Mouse (Mus musculus) ES-Bruce4 (cell line): ENCODE data around the gene Rxfp2.

Experiments
- CTCF ChIP-seq: IDR thresholded peaks from one replicate; pipeline ENCODE4 v1.8.1; 2011; ENCODE audit warnings: low read depth, low read length
- EP300 ChIP-seq: IDR thresholded peaks from 2 replicates; pipeline ENCODE4 v1.6.1; 2011; ENCODE audit warnings: low read depth, low read length; ENCODE audit not compliant: insufficient read depth

GRCm38 (mm10) chr5:150053956-150054355, 35.5 kb downstream of the Rxfp2 start:
- TF ChIP-seq EP300 = no peak
- no peak for TF ChIP-seq CTCF
